Mouse (Mus musculus) forebrain, embryonic 14.5 days (tissue): ENCODE data around the gene C2cd2l. TPM values are rescaled to one million over a fixed set of nuclear protein-coding genes. Genes with fewer than 3 reads are reported as not detected.

Experiments used
- ATAC-seq: fragments of 200-750 bp; cut with Nextera tagmentation; 2 replicates; pipeline ENCODE4 v1.8.0; 2017; ENCODE audit warnings: mild to moderate bottlenecking, moderate library complexity
- DNase-seq: peaks from one replicate; pipeline ENCODE4 v3.0.0-alpha.2; 2015; ENCODE audit warnings: low spot score
- H3K27ac ChIP-seq: fragments of 300-500 bp; sonication (generic); 2 replicates; pipeline ENCODE4 v1.5.1; 2014; ENCODE audit warnings: low read depth, mild to moderate bottlenecking, control low read depth, low read length, moderate library complexity
- H3K27me3 ChIP-seq: fragments of 300-500 bp; sonication (generic); replicated peaks from 2 replicates; pipeline ENCODE4 v1.6.1; 2014; ENCODE audit warnings: low read length, control low read depth, mixed read lengths; ENCODE audit not compliant: control insufficient read depth, insufficient read depth
- H3K36me3 ChIP-seq: fragments of 300-500 bp; sonication (generic); 2 replicates; pipeline ENCODE4 v1.6.1; 2014; ENCODE audit warnings: low read length, control low read depth; ENCODE audit not compliant: control insufficient read depth, insufficient read depth
- H3K4me1 ChIP-seq: fragments of 300-500 bp; sonication (generic); 2 replicates; pipeline ENCODE4 v1.6.1; 2014; ENCODE audit warnings: antibody characterized with exemption, low read length, control low read depth; ENCODE audit not compliant: control insufficient read depth, insufficient read depth
- H3K4me2 ChIP-seq: fragments of 300-500 bp; sonication (generic); 2 replicates; pipeline ENCODE4 v1.6.1; 2014; ENCODE audit warnings: mild to moderate bottlenecking, control low read depth, low read length
- H3K4me3 ChIP-seq: fragments of 300-500 bp; sonication (generic); 2 replicates; pipeline ENCODE4 v1.5.1; 2014; ENCODE audit warnings: low read depth, low read length, control low read depth
- H3K9ac ChIP-seq: fragments of 300-500 bp; sonication (generic); 2 replicates; pipeline ENCODE4 v1.6.1; 2014; ENCODE audit warnings: mild to moderate bottlenecking, low read length, control low read depth, moderate library complexity
- H3K9me3 ChIP-seq: fragments of 300-500 bp; sonication (generic); replicated peaks from 2 replicates; pipeline ENCODE4 v1.6.1; 2016; ENCODE audit warnings: low read length, control low read depth, mixed read lengths; ENCODE audit not compliant: control insufficient read depth
- WGBS: fragments of 180-500 bp; shearing (Covaris S2); extraction: QIAGEN DNeasy Blood & Tissue Kit; methylation state at CpG from one replicate; pipeline ENCODE4 v1.1.7; 2014; 5-methylcytosine and 5-hydroxymethylcytosine counted together
- polyA plus RNA-seq: library from polyadenylated mRNA; unstranded; fragments of >200 nt; fragmentation: Nextera tagmentation; extraction: Ambion mirVana; gene quantifications from 2 replicates; pipeline ENCODE4 v1.2.1, GENCODE M21; 2014

C2cd2l gene
- polyA plus RNA-seq, 1 experiment from 2014 or later, result 16.3 TPM

DNA sequence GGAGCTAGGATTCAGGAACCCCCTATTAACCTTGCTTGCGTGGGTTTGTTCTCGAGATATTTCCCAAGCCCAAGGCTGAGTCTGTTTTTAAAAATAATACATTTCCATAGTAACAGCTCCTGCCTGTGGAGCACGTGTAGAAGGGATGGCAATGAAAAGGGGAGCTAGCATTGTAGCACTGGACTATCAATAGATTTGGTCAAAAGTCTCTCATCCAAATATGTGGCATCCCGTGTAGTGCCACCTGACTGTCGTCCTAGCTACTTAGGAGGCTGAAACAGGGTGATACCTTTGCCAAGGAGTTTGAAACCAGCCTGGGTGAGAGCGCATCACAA lies 681 bp upstream of the C2cd2l start:
- Histone ChIP-seq H3K9ac (peak overlapping the region; percentile 54), H3K4me3 (peak overlapping the region; percentile 92), H3K27ac (peak overlapping the region; percentile 17), H3K4me1 (peaks cover 22% of the 10 kb centered on the region), H3K27me3 (no peaks in the 10 kb centered on the region), H3K4me2 (peak overlapping the region; percentile 86), H3K9me3 (no peaks in the 10 kb centered on the region), H3K36me3 (peaks cover 13% of the 10 kb centered on the region)
- ATAC-seq, result peak; percentile 8; the same call in 1 of the 2 replicates
- 27% methylated on average over 6 of the region's 6 CpGs for WGBS
- DNase-seq, result peak; percentile 37

GRCm38 (mm10) chr9:44319105-44319886 lies 789 bp downstream of the C2cd2l start:
- WGBS, result 1% methylated on average over 37 of the region's 37 CpGs
- peak overlapping the region; percentile 86 for H3K4me2 ChIP-seq
- ATAC-seq, result peak; percentile 21; the same call in 1 of the 2 replicates

GRCm38 (mm10) chr9:44318826-44319095 lies 1.3 kb downstream of the C2cd2l start:
- DNase-seq (no peak), ATAC-seq (no peak)
- Histone ChIP-seq H3K36me3 (peaks cover 32% of the 10 kb centered on the region), H3K27ac (no peak overlapping the region), H3K4me1 (peaks cover 22% of the 10 kb centered on the region), H3K9me3 (no peaks in the 10 kb centered on the region), H3K9ac (peak overlapping the region; percentile 93), H3K4me3 (peak overlapping the region; percentile 92), H3K4me2 (peak overlapping the region; percentile 86), H3K27me3 (no peaks in the 10 kb centered on the region)
- 32% methylated on average over 3 of the region's 3 CpGs for WGBS

More at GRCm38 (mm10) chr9:44319105-44319886, 789 bp downstream of the C2cd2l start:
- peak overlapping the region; percentile 93 for H3K9ac ChIP-seq
- H3K36me3 ChIP-seq, result peaks cover 27% of the 10 kb centered on the region
- no peak for DNase-seq
- no peaks in the 10 kb centered on the region for H3K27me3 ChIP-seq
- H3K27ac ChIP-seq, result peak overlapping the region; percentile 74
- H3K4me3 ChIP-seq, result peak overlapping the region; percentile 92
- peaks cover 22% of the 10 kb centered on the region for H3K4me1 ChIP-seq
- no peaks in the 10 kb centered on the region for H3K9me3 ChIP-seq

DNA sequence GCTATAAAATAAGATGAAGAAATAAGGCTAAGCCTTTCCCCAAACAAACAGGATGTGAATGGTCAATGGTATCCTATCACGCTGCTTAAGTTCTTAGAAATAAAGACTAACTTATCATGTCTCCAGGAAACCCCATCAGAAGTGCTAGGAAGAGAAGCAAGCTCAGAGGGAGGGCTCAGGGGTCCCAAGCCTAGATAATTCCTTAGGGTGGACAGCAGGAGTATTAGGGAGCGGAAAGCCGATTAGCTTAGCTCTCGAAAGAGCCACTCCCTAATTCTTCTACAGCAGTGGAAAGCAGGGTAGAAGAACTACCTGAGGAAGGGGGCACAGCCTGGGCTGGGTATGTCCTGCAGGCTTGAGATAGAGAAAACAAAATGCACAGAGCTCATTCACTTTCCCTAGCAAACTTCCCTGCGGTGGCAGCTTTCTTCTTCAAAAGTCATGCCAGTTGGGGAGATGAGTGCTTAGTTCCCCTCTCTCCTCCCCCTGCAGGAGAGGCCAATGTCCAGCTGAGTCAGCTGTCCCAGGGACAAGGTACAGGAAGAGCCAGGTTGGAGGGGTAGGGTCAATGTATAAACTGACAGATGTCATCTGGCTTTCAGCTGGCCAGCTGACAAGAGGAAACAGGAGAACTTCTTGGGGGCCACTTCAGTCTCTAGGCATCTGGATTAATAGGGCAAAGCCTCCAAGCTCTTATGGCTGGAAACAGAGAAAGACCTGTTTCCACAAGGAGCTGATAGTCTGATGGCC lies 1.8 kb downstream of the C2cd2l start:
- ATAC-seq, result no peak
- Histone ChIP-seq H3K4me1 (peaks cover 22% of the 10 kb centered on the region), H3K36me3 (peaks cover 37% of the 10 kb centered on the region), H3K4me2 (peak overlapping the region; percentile 86), H3K9ac (peak overlapping the region; percentile 93), H3K9me3 (no peaks in the 10 kb centered on the region), H3K27me3 (no peaks in the 10 kb centered on the region), H3K4me3 (peak overlapping the region; percentile 92), H3K27ac (no peak overlapping the region)
- DNase-seq, result no peak
- WGBS, result 43% methylated on average over 5 of the region's 5 CpGs

DNA sequence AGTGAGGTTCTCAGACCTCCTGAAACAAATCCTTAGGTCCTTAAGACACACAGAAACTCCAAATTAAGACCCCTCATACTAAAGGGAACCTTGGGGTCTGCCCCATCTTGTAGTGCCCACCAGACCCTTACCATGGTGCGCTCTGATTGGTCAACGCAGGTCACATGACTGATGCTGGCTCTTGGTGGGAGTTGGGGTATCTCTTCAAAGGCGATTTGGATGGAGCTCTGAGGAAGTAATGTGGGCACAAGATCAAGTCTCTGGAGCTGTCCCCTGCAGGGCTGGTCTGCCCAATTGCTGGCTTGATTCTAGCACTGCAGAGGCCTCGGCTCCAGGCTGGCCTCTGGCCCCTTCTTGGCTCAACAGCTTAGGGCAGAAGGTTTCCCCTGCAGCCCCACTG lies 2.6 kb downstream of the C2cd2l start:
- no peak for DNase-seq
- Histone ChIP-seq H3K9me3 (no peaks in the 10 kb centered on the region), H3K27me3 (no peaks in the 10 kb centered on the region), H3K4me2 (no peak overlapping the region), H3K36me3 (peaks cover 45% of the 10 kb centered on the region), H3K4me1 (peaks cover 22% of the 10 kb centered on the region), H3K27ac (no peak overlapping the region), H3K4me3 (no peak overlapping the region), H3K9ac (no peak overlapping the region)
- WGBS, result 74% methylated on average over 4 of the region's 4 CpGs
- no peak for ATAC-seq

GRCm38 (mm10) chr9:44314910-44315309 lies 5.2 kb downstream of the C2cd2l start:
- Histone ChIP-seq H3K4me2 (no peak overlapping the region), H3K4me3 (no peak overlapping the region), H3K4me1 (peaks cover 17% of the 10 kb centered on the region), H3K27me3 (no peaks in the 10 kb centered on the region), H3K9ac (no peak overlapping the region), H3K27ac (no peak overlapping the region), H3K36me3 (peaks cover 54% of the 10 kb centered on the region), H3K9me3 (no peaks in the 10 kb centered on the region)
- DNase-seq, result no peak
- ATAC-seq, result no peak
- 95% methylated on average over 18 of the region's 18 CpGs for WGBS

DNA sequence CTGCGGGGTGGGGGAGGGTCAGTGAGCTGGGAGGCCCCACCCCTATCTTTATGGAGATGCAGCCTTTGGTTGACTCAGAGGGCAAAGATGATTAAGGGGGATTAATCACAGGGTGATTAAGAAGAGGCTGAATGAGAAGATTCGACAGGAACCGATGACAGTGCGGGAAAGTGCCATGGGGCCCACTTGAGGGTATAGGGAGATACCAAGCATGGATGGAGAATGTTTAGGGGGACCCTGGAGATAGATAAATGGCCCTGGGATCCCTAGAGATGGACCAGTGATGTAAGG lies 5.9 kb downstream of the C2cd2l start:
- ATAC-seq, result no peak
- 62% methylated on average over 4 of the region's 4 CpGs for WGBS
- H3K4me2 ChIP-seq, result no peak overlapping the region
- H3K36me3 ChIP-seq, result peaks cover 59% of the 10 kb centered on the region
- no peak overlapping the region for H3K9ac ChIP-seq
- H3K27me3 ChIP-seq, result no peaks in the 10 kb centered on the region
- peaks cover 15% of the 10 kb centered on the region for H3K4me1 ChIP-seq
- no peak overlapping the region for H3K27ac ChIP-seq
- DNase-seq, result no peak
- H3K4me3 ChIP-seq, result no peak overlapping the region
- H3K9me3 ChIP-seq, result no peaks in the 10 kb centered on the region

DNA sequence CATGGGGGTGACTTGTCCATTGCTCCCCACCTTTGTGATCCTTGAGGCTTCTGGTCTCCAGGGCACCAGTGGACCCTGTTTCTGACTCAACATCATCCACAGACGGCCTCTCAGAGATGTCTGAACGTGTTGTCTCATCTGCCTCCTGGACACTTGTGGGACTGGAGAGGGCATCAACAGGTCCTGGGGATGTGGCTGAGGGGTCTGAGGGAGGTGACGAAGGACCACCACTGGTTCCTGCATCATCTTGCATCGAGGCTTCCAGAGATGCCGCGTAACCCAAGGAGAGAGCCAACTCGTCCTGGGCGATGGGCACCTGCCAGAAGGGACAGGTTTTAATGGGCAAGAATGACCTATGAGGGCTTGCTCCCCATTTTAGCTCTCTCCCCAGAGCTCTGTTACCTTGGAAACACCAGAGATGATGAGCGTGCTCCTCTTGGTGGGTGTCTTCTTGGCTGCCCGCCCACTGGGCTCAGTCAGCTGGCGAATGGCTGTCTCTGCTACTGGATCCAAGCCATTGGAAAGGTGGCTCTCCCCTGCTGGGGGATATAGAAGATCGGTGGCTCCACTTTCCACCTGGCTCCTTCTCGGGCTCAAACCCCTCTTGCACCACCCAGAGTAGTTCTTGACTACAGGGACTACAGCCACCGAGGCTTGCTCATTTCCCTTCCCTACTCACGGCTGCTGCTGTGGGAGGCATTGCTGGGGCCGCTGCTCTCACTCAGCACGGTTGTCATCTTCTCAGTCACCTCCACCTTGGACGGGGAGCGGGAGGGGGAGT lies 6.4 kb downstream of the C2cd2l start:
- ATAC-seq, result no peak
- H3K9ac ChIP-seq, result no peak overlapping the region
- peak; percentile 50 for DNase-seq

More for the DNA sequence above, 6.4 kb downstream of the C2cd2l start:
- no peaks in the 10 kb centered on the region for H3K27me3 ChIP-seq
- 73% methylated on average over 19 of the region's 19 CpGs for WGBS
- peaks cover 10% of the 10 kb centered on the region for H3K4me1 ChIP-seq
- no peaks in the 10 kb centered on the region for H3K9me3 ChIP-seq
- H3K36me3 ChIP-seq, result peaks cover 61% of the 10 kb centered on the region
- no peak overlapping the region for H3K4me2 ChIP-seq
- H3K4me3 ChIP-seq, result no peak overlapping the region
- no peak overlapping the region for H3K27ac ChIP-seq
